Mouse (Mus musculus) neural tube, embryonic 15.5 days (tissue): Measurements from ENCODE around the gene Lima1. TPM values are rescaled to one million over a fixed set of nuclear protein-coding genes. Genes with fewer than 3 reads are reported as not detected.
A peak's percentile ranks its signal among the peaks of the same experiment; 100 is the strongest.
"Not testable (repeated sequence)": the region's sequence is repeated elsewhere in the genome, so short reads cannot be mapped to it uniquely, and the experiment has no call there.

ENCODE experiments used
- ATAC-seq: fragments of 200-750 bp; cut with Nextera tagmentation; 2 replicates; pipeline ENCODE4 v1.8.0; 2017; ENCODE audit warnings: mild to moderate bottlenecking, moderate TSS enrichment, moderate library complexity; ENCODE audit not compliant: low FRiP score
- H3K27ac ChIP-seq: fragments of 300-500 bp; sonication (generic); replicated peaks from 2 replicates; pipeline ENCODE4 v1.5.1; 2015; ENCODE audit warnings: mild to moderate bottlenecking, inconsistent platforms
- H3K27me3 ChIP-seq: fragments of 300-500 bp; sonication (generic); replicated peaks from 2 replicates; pipeline ENCODE4 v1.6.1; 2015; ENCODE audit warnings: inconsistent platforms
- H3K36me3 ChIP-seq: fragments of 300-500 bp; sonication (generic); 2 replicates; pipeline ENCODE4 v1.6.1; 2015; ENCODE audit warnings: inconsistent platforms
- H3K4me1 ChIP-seq: fragments of 300-500 bp; sonication (generic); 2 replicates; pipeline ENCODE4 v1.6.1; 2015; ENCODE audit warnings: inconsistent platforms
- H3K4me2 ChIP-seq: fragments of 300-500 bp; sonication (generic); 2 replicates; pipeline ENCODE4 v1.6.1; 2015; ENCODE audit warnings: inconsistent platforms, mild to moderate bottlenecking, moderate library complexity
- H3K4me3 ChIP-seq: fragments of 300-500 bp; sonication (generic); replicated peaks from 2 replicates; pipeline ENCODE4 v1.5.1; 2015; ENCODE audit warnings: mild to moderate bottlenecking, inconsistent platforms
- H3K9ac ChIP-seq: fragments of 300-500 bp; sonication (generic); replicated peaks from 2 replicates; pipeline ENCODE4 v1.6.1; 2015; ENCODE audit warnings: mild to moderate bottlenecking, inconsistent platforms
- H3K9me3 ChIP-seq: fragments of 300-500 bp; sonication (generic); replicated peaks from 2 replicates; pipeline ENCODE4 v1.6.1; 2016; ENCODE audit warnings: inconsistent platforms
- WGBS: fragments of 180-500 bp; shearing (Covaris S2); methylation state at CpG from one replicate; pipeline ENCODE4 v1.1.7; 2015; ENCODE audit warnings: mixed read lengths; 5-methylcytosine and 5-hydroxymethylcytosine counted together
- polyA plus RNA-seq: library from polyadenylated mRNA; unstranded; fragments of >200 nt; fragmentation: Nextera tagmentation; extraction: Ambion mirVana; gene quantifications from 2 replicates; pipeline ENCODE4 v1.2.1, GENCODE M21; 2015

The Lima1 gene
- polyA plus RNA-seq = 15.6 and 26.5 TPM in 2 replicates

DNA sequence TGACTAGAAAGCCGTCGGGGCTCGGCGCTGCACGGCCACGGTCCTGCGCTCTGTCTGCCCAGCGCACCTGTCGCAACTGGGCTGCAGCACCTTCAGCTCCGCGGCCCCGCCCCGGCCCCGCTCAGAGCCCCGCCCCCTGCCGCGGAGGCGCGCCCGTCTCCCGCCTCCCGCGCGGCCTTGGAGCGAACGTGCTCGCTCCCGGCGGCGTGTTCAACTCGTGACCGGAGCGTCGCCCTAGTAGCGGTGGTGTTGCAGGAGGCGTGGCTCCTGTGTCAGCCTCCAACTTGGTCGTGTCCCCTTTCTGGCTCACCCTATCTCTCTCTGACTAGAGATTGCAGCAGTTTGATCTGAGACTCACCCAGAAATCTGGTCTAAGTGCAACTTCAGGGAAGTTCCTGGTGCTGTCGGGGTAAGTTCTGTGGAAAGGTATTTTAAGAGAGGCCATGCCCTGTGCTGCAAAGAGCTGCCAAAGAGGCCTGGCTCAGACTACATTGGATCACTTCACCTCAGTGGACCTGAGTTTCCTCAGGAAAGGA is at the start of gene Lima1:
Lima1 (minus strand) TSS at position 123 of the 536 bp plus-strand sequence.
- H3K27ac ChIP-seq = peak within 1 kb of the TSS; percentile 63
- peak within 1 kb of the TSS; percentile 63 for H3K4me3 ChIP-seq
- no peaks in the 10 kb centered on the region for H3K9me3 ChIP-seq
- H3K4me1 ChIP-seq = peaks cover 21% of the 10 kb centered on the region
- peak; percentile 94 for ATAC-seq
- WGBS = 2% methylated on average over 34 of the region's 38 CpGs
- H3K9ac ChIP-seq = peak within 1 kb of the TSS; percentile 63
- no peaks in the 10 kb centered on the region for H3K27me3 ChIP-seq
- no peaks in the 10 kb centered on the region for H3K36me3 ChIP-seq
- H3K4me2 ChIP-seq = peak within 1 kb of the TSS; percentile 90

DNA sequence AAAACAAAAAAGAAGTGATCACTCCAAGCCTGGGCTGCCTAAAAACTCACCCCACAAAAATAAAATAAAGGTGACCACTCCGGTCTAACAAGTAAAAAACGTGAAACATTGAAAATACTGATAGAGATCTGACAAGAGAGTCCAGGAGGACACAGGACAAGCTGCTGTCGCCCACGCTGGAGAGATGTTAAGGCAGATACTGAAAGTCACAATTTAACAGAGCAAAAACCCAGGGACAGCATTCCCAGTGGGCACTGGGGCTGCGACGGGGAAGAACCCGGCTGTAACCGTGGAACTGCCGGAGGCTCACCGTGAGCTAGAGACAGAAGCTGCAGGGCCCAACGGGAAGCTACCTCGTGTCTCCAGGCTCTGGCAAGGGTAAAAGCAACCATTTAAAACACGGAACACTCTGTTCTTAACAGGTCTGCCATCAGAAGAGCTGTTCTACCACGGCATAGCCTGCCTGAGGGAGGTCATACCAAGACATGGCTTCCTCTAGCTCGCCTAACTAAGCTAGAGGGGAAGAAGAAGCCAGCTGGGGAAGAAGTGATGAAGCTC is 44.4 kb upstream of the Lima1 start:
- Histone ChIP-seq H3K4me1 (no peaks in the 10 kb centered on the region), H3K9ac (no peak overlapping the region), H3K9me3 (no peaks in the 10 kb centered on the region), H3K36me3 (no peaks in the 10 kb centered on the region), H3K27ac (no peak overlapping the region), H3K4me2 (no peak overlapping the region), H3K27me3 (no peaks in the 10 kb centered on the region), H3K4me3 (no peak overlapping the region)
- 72% methylated on average over 15 of the region's 15 CpGs for WGBS
- no peak for ATAC-seq

- WGBS = 76% methylated on average over 3 of the region's 3 CpGs
- H3K4me3 ChIP-seq = no peak overlapping the region
Observed at GRCm38 (mm10) chr15:99917264-99917663, 42.0 kb upstream of the Lima1 start.

GRCm38 (mm10) chr15:99914613-99915012 is 39.4 kb upstream of the Lima1 start:
- Histone ChIP-seq H3K9me3 (no peaks in the 10 kb centered on the region), H3K27me3 (no peaks in the 10 kb centered on the region), H3K27ac (no peak overlapping the region), H3K9ac (no peak overlapping the region), H3K4me3 (no peak overlapping the region), H3K4me2 (no peak overlapping the region), H3K4me1 (no peaks in the 10 kb centered on the region), H3K36me3 (no peaks in the 10 kb centered on the region)
- WGBS = 79% methylated on average over 5 of the region's 5 CpGs
- ATAC-seq = no peak

More at GRCm38 (mm10) chr15:99917264-99917663, 42.0 kb upstream of the Lima1 start:
- H3K9me3 ChIP-seq = no peaks in the 10 kb centered on the region
- no peaks in the 10 kb centered on the region for H3K4me1 ChIP-seq
- H3K27me3 ChIP-seq = no peaks in the 10 kb centered on the region
- H3K36me3 ChIP-seq = no peaks in the 10 kb centered on the region
- no peak overlapping the region for H3K9ac ChIP-seq
- H3K27ac ChIP-seq = no peak overlapping the region
- ATAC-seq = no peak
- H3K4me2 ChIP-seq = no peak overlapping the region

DNA sequence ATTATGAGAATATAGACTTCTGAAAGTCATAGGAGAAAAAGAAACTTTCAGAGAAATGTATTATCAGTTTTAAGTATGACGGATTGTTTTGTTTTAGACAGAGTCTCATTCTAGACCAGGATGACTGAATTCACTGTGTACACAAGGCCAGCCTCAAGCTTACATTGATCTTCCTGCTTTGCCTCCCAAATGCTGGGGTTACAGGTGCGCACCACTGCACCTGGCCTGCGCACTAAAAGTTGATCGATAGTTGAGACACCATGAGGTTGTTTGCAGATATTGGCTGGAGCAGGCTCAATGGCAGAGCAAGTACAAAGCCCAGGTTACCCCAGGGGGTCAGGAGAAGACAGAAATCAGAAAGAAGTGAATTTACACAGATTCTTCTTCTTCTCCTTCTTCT is 36.5 kb upstream of the Lima1 start:
- Histone ChIP-seq H3K36me3 (no peaks in the 10 kb centered on the region), H3K27ac (no peak overlapping the region), H3K4me1 (no peaks in the 10 kb centered on the region), H3K4me3 (no peak overlapping the region), H3K27me3 (no peaks in the 10 kb centered on the region), H3K9me3 (no peaks in the 10 kb centered on the region), H3K9ac (no peak overlapping the region), H3K4me2 (no peak overlapping the region)
- 88% methylated on average over 4 of the region's 4 CpGs for WGBS
- no peak for ATAC-seq

DNA sequence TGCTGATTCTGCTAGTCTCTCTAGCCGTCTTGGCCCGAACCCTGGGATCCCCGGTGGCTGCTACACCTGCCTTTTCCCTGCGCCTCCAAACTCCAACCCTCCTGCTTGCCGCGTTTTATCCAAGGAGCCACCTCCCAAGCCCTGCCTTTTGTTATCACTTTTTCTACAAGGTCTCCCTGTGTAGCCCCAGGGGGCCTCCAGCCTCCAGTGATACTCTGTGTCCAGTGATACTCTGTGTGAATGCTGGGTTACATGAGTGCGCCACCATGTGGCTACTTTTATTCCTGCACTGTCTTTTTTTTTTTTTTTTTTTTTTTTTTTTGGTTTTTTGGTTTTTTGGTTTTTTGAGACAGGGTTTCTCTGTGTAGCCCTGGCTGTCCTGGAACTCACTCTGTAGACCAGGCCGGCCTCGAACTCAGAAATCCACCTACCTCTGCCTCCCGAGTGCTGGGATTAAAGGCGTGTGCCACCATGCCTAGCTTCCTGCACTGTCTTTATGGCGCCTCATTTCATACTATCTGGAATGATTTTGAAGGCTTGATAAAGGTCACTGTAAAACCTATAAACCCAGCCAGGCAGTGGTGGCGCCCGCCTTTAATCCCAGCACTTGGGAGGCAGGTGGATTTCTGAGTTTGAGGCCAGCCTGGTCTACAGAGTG is 34.2 kb upstream of the Lima1 start:
- H3K4me2 ChIP-seq, H3K9me3 ChIP-seq, H3K36me3 ChIP-seq, H3K27ac ChIP-seq, H3K4me1 ChIP-seq, H3K9ac ChIP-seq, H3K4me3 ChIP-seq, ATAC-seq, H3K27me3 ChIP-seq: not testable (repeated sequence)
- 43% methylated on average over 14 of the region's 14 CpGs for WGBS

- 76% methylated on average over 1 of the region's 1 CpGs for WGBS
- no peaks in the 10 kb centered on the region for H3K4me1 ChIP-seq
- ATAC-seq = no peak
Observed at GRCm38 (mm10) chr15:99907514-99907913, 32.3 kb upstream of the Lima1 start.

GRCm38 (mm10) chr15:99907041-99907440 is 31.8 kb upstream of the Lima1 start:
- Histone ChIP-seq H3K4me2 (no peak overlapping the region), H3K4me1 (no peaks in the 10 kb centered on the region), H3K27ac (no peak overlapping the region), H3K9ac (no peak overlapping the region), H3K36me3 (no peaks in the 10 kb centered on the region), H3K4me3 (no peak overlapping the region), H3K27me3 (no peaks in the 10 kb centered on the region), H3K9me3 (no peaks in the 10 kb centered on the region)
- 93% methylated on average over 4 of the region's 4 CpGs for WGBS
- no peak for ATAC-seq

More at GRCm38 (mm10) chr15:99907514-99907913, 32.3 kb upstream of the Lima1 start:
- no peak overlapping the region for H3K4me2 ChIP-seq
- H3K9ac ChIP-seq = no peak overlapping the region
- no peak overlapping the region for H3K27ac ChIP-seq
- H3K27me3 ChIP-seq = no peaks in the 10 kb centered on the region
- no peaks in the 10 kb centered on the region for H3K9me3 ChIP-seq
- no peak overlapping the region for H3K4me3 ChIP-seq
- no peaks in the 10 kb centered on the region for H3K36me3 ChIP-seq

DNA sequence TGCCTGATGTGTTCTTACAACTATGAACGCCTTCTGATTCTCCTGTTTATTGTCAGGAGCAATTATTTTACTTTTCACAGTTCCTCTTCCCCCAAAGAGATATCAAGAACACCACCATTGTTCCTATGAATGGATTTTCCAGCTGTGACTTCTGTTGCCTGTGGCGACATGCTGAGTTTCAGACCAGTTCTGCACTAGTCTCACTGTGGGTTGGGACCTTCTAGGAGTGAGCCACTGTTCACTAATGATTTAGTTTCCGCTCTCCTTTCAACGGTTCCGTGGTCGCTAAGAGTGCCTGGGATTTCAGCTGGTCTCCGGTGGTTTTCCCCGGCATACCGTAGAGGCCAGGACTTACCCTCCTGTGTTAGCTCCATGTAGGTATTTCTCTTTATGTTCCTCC is 29.6 kb upstream of the Lima1 start:
- no peak overlapping the region for H3K4me2 ChIP-seq
- H3K4me1 ChIP-seq = no peaks in the 10 kb centered on the region
- H3K9ac ChIP-seq = no peak overlapping the region
- ATAC-seq = no peak
- WGBS = 66% methylated on average over 9 of the region's 9 CpGs
- H3K9me3 ChIP-seq = no peaks in the 10 kb centered on the region
- H3K27me3 ChIP-seq = no peaks in the 10 kb centered on the region
- no peak overlapping the region for H3K4me3 ChIP-seq
- no peak overlapping the region for H3K27ac ChIP-seq
- H3K36me3 ChIP-seq = no peaks in the 10 kb centered on the region

GRCm38 (mm10) chr15:99904333-99904732 is 29.1 kb upstream of the Lima1 start:
- WGBS = 9% methylated on average over 4 of the region's 4 CpGs
- 0 out of 2 replicates have a peak overlapping the region, but pooled peaks have one; percentile 30 for H3K27ac ChIP-seq
- no peak overlapping the region for H3K9ac ChIP-seq
- H3K9me3 ChIP-seq = no peaks in the 10 kb centered on the region
- H3K4me2 ChIP-seq = no peak overlapping the region
- H3K4me1 ChIP-seq = no peaks in the 10 kb centered on the region
- H3K4me3 ChIP-seq = no peak overlapping the region
- H3K27me3 ChIP-seq = no peaks in the 10 kb centered on the region
- H3K36me3 ChIP-seq = no peaks in the 10 kb centered on the region
- ATAC-seq = peak; percentile 69; the same call in 1 of the 2 replicates

- Histone ChIP-seq H3K27ac (no peak overlapping the region), H3K36me3 (no peaks in the 10 kb centered on the region), H3K4me2 (no peak overlapping the region), H3K27me3 (no peaks in the 10 kb centered on the region), H3K9ac (no peak overlapping the region), H3K9me3 (no peaks in the 10 kb centered on the region), H3K4me3 (no peak overlapping the region), H3K4me1 (no peaks in the 10 kb centered on the region)
- WGBS = 88% methylated on average over 5 of the region's 5 CpGs
- no peak for ATAC-seq
Observed at GRCm38 (mm10) chr15:99903227-99903626, 28.0 kb upstream of the Lima1 start.

GRCm38 (mm10) chr15:99902786-99903185 is 27.5 kb upstream of the Lima1 start:
- H3K27ac ChIP-seq = no peak overlapping the region
- H3K4me3 ChIP-seq = no peak overlapping the region
- no peak for ATAC-seq
- H3K4me1 ChIP-seq = no peaks in the 10 kb centered on the region
- no peaks in the 10 kb centered on the region for H3K36me3 ChIP-seq
- no peaks in the 10 kb centered on the region for H3K27me3 ChIP-seq
- H3K4me2 ChIP-seq = no peak overlapping the region
- no peaks in the 10 kb centered on the region for H3K9me3 ChIP-seq
- H3K9ac ChIP-seq = no peak overlapping the region
- WGBS = 53% methylated on average over 5 of the region's 5 CpGs
